Mouse (Mus musculus) neural tube, embryonic 11.5 days (tissue): ENCODE measurements around the gene Krt33b. TPM values are rescaled to one million over a fixed set of nuclear protein-coding genes. Genes with fewer than 3 reads are reported as not detected.

Source experiments
- ATAC-seq: fragments of 200-750 bp; cut with Nextera tagmentation; 2 replicates; pipeline ENCODE4 v1.8.0; 2017; ENCODE audit warnings: moderate number of reproducible peaks, mild to moderate bottlenecking, moderate TSS enrichment, moderate library complexity; ENCODE audit not compliant: insufficient read depth, low FRiP score, low TSS enrichment
- DNase-seq: peaks from one replicate; pipeline ENCODE4 v3.0.0-alpha.2; 2015; ENCODE audit warnings: low spot score
- H3K27ac ChIP-seq: fragments of 300-500 bp; sonication (generic); 2 replicates; pipeline ENCODE4 v1.5.1; 2014; ENCODE audit warnings: low read depth, mild to moderate bottlenecking, low read length
- H3K27me3 ChIP-seq: fragments of 300-500 bp; sonication (generic); 2 replicates; pipeline ENCODE4 v1.6.1; 2014; ENCODE audit warnings: mild to moderate bottlenecking, low read length, mixed read lengths; ENCODE audit not compliant: control insufficient read depth, insufficient read depth
- H3K36me3 ChIP-seq: fragments of 300-500 bp; sonication (generic); 2 replicates; pipeline ENCODE4 v1.6.1; 2014; ENCODE audit warnings: mild to moderate bottlenecking, low read length, moderate library complexity, mixed read lengths; ENCODE audit not compliant: control insufficient read depth, insufficient read depth
- H3K4me1 ChIP-seq: fragments of 300-500 bp; sonication (generic); 2 replicates; pipeline ENCODE4 v1.6.1; 2014; ENCODE audit warnings: low read length, mixed read lengths; ENCODE audit not compliant: control insufficient read depth, insufficient read depth
- H3K4me2 ChIP-seq: fragments of 300-500 bp; sonication (generic); 2 replicates; pipeline ENCODE4 v1.6.1; 2014; ENCODE audit warnings: low read depth, mild to moderate bottlenecking, moderate library complexity
- H3K4me3 ChIP-seq: fragments of 300-500 bp; sonication (generic); 2 replicates; pipeline ENCODE4 v1.5.1; 2014; ENCODE audit warnings: low read depth, low read length
- H3K9ac ChIP-seq: fragments of 300-500 bp; sonication (generic); 2 replicates; pipeline ENCODE4 v1.6.1; 2014; ENCODE audit warnings: mild to moderate bottlenecking, low read length
- H3K9me3 ChIP-seq: fragments of 300-500 bp; sonication (generic); 2 replicates; pipeline ENCODE4 v1.6.1; 2016; ENCODE audit warnings: low read length; ENCODE audit not compliant: control insufficient read depth
- WGBS: fragments of 180-500 bp; shearing (Covaris S2); extraction: QIAGEN DNeasy Blood & Tissue Kit; methylation state at CpG from one replicate; pipeline ENCODE4 v1.1.7; 2014; 5-methylcytosine and 5-hydroxymethylcytosine counted together
- polyA plus RNA-seq: library from polyadenylated mRNA; unstranded; fragments of >200 nt; fragmentation: Nextera tagmentation; extraction: Ambion mirVana; gene quantifications from 2 replicates; pipeline ENCODE4 v1.2.1, GENCODE M21; 2014

The Krt33b gene
- polyA plus RNA-seq, 1 experiment from 2014 or later = not detected

DNA sequence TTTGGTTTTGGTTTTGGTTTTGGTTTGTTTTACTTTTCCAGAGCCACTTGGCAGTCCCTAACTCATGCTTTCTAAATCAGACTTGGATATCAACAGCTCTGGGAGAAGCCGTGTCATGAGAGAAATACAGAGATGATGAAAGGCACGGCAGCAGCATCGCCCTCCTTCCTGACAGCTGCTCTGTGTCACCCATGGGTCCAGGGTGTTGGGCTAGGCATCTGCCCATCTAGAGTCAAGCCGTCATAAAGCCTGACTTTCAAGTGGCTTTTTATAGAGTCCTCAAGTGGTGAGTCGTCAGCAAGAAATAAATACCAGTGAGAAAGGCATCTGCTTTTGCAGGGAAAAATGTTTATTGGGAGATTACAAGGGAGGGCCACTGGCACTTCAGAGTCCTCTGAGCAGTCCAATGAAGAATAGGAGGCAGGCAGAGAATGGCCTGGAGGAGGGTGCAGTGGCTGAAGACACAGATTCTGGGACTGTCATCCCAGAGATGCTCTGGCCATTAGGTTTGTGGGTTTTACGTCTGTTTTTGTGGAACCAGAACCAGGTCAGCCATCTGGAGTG lies 16.7 kb upstream of the Krt33b start:
- WGBS = 78% methylated on average over 6 of the region's 6 CpGs

DNA sequence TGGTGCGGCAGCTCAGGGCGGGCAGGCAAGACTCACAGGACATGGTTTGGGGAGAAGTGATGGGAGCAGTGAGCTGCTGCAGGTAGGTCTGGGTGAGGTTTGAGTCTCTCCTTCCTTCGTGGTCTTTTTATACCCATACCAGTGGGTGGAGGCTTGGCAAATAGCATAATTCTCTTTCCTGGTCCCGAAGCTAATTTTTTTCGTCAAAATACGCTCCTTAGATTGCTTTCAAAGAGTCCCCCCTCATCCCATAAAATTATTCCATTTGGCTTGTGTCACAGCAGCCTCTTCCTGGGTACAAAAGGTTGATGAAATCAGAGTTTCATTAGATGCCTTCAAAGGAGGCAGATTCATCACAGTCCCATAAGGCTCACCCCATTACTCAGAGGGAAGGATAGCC lies 11.8 kb upstream of the Krt33b start, which contains the start of gene Krt34:
Gene Krt34, minus strand, starts transcription at position 101 of the 400 bp plus-strand sequence.
- no peak for ATAC-seq
- Histone ChIP-seq H3K4me3 (no peak within 1 kb of the TSS), H3K27me3 (no peaks in the 10 kb centered on the region), H3K27ac (no peak within 1 kb of the TSS), H3K4me2 (no peak within 1 kb of the TSS), H3K9ac (no peak within 1 kb of the TSS), H3K9me3 (no peaks in the 10 kb centered on the region), H3K4me1 (no peaks in the 10 kb centered on the region), H3K36me3 (no peaks in the 10 kb centered on the region)
- DNase-seq = no peak
- WGBS = 90% methylated on average over 6 of the region's 6 CpGs

More for the DNA sequence above, 16.7 kb upstream of the Krt33b start:
- no peaks in the 10 kb centered on the region for H3K9me3 ChIP-seq
- no peak overlapping the region for H3K9ac ChIP-seq
- DNase-seq (no peak), ATAC-seq (no peak)
- no peak overlapping the region for H3K27ac ChIP-seq
- no peak overlapping the region for H3K4me2 ChIP-seq
- no peak overlapping the region for H3K4me3 ChIP-seq
- no peaks in the 10 kb centered on the region for H3K36me3 ChIP-seq
- no peaks in the 10 kb centered on the region for H3K27me3 ChIP-seq
- H3K4me1 ChIP-seq = no peaks in the 10 kb centered on the region

DNA sequence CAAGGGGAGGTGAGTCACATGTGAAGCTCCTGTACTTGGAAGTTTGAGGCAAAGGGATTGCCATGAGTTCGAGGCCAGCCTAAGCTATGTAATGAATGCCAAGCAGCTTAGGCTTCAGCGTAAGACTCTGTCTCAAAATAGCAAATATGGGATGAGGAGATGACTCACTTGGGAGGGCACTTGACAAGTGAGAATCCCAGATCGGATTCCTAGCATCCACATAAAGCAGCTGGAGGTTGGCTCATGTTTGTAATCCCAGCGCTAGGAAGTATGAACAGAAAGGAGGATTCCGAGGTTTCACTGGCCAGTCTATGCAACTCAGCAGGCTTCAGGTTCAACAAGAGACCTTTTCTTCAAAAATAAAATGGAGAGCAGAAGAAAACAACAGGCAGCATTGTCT lies 8.2 kb downstream of the Krt33b start:
- H3K36me3 ChIP-seq = no peaks in the 10 kb centered on the region
- H3K4me1 ChIP-seq = no peaks in the 10 kb centered on the region
- DNase-seq = no peak
- no peak overlapping the region for H3K9ac ChIP-seq
- H3K4me2 ChIP-seq = no peak overlapping the region
- H3K9me3 ChIP-seq = no peaks in the 10 kb centered on the region
- H3K27ac ChIP-seq = no peak overlapping the region
- no peak for ATAC-seq
- H3K4me3 ChIP-seq = no peak overlapping the region
- 88% methylated on average over 5 of the region's 5 CpGs for WGBS
- no peaks in the 10 kb centered on the region for H3K27me3 ChIP-seq

DNA sequence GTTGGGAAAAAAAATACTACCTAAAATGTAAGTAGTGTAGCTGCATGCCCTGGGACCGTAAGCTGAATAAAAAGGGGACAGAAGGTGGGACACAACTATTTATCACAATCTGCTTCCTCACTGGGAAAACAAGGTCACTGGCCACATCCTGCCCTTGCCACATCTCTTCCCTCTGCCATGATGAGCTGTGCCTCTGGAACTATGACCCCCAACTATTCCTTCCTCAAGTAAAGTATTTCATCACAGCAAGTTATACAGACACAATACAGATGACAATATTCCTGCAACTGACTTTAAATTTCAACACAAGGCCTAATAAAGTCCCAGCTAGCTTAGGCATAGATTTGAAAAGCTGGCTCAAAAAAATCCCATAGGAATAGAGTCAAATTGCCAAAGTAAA lies 10.2 kb downstream of the Krt33b start:
- ATAC-seq (no peak), DNase-seq (no peak)
- Histone ChIP-seq H3K4me3 (no peak overlapping the region), H3K4me1 (no peaks in the 10 kb centered on the region), H3K36me3 (no peaks in the 10 kb centered on the region), H3K27me3 (no peaks in the 10 kb centered on the region), H3K9me3 (no peaks in the 10 kb centered on the region), H3K9ac (no peak overlapping the region), H3K4me2 (no peak overlapping the region), H3K27ac (no peak overlapping the region)
- 93% methylated on average over 1 of the region's 1 CpGs for WGBS

DNA sequence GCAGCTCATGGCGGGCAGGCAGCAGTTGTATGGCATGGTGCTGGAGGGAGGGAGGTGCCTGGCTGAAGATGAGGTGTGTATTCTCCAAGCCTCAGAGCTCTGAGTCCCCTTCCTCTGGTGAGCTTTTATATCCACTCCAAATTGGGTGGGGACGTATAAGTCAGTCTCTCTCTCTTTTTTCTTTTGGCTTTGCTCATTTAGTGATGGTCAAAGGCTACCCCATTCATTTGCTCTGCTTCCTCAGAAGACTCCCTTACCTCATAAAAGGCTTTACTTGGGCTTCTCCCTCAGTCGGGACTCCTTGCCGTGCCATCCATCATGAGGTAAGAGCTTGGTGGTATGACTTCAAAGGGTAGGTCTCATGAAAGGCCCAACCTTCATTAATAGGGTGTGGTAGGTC lies 13.6 kb downstream of the Krt33b start, which contains the start of gene Krt33a:
Gene Krt33a, minus strand, starts transcription at position 101 of the 400 bp plus-strand sequence.
- H3K27me3 ChIP-seq = no peaks in the 10 kb centered on the region
- WGBS = 59% methylated on average over 3 of the region's 4 CpGs
- no peak within 1 kb of the TSS for H3K4me3 ChIP-seq
- no peak for DNase-seq
- H3K36me3 ChIP-seq = no peaks in the 10 kb centered on the region
- no peaks in the 10 kb centered on the region for H3K9me3 ChIP-seq
- no peaks in the 10 kb centered on the region for H3K4me1 ChIP-seq
- ATAC-seq = no peak
- H3K27ac ChIP-seq = no peak within 1 kb of the TSS
- H3K9ac ChIP-seq = no peak within 1 kb of the TSS
- H3K4me2 ChIP-seq = no peak within 1 kb of the TSS

DNA sequence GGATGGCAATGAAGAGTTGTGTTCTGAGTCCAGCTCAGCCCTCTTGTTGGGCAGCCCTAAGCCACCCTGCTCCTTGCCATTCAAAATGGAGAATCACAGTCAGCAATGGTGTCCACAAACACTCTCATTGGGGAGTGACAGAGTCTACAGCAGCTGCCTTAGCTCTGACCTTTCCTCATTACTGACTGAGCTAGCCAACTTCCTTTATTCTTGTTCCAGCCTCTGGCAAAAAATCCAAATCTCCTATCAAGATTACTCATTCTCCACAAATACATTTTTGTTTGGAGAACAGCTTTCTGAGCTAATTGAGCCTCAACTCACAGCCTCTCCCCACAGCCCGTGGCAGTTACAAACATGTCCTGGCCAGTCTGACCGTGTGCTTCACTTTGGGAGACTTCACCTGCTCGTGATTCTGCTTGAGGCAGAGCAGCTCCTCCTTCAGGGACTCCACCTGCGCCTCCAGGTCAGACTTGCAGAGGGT lies 15.9 kb downstream of the Krt33b start:
- Histone ChIP-seq H3K9me3 (no peaks in the 10 kb centered on the region), H3K4me3 (no peak overlapping the region), H3K9ac (no peak overlapping the region), H3K4me1 (no peaks in the 10 kb centered on the region), H3K27me3 (no peaks in the 10 kb centered on the region), H3K27ac (no peak overlapping the region), H3K4me2 (no peak overlapping the region), H3K36me3 (no peaks in the 10 kb centered on the region)
- 83% methylated on average over 4 of the region's 4 CpGs for WGBS
- no peak for ATAC-seq
- no peak for DNase-seq

DNA sequence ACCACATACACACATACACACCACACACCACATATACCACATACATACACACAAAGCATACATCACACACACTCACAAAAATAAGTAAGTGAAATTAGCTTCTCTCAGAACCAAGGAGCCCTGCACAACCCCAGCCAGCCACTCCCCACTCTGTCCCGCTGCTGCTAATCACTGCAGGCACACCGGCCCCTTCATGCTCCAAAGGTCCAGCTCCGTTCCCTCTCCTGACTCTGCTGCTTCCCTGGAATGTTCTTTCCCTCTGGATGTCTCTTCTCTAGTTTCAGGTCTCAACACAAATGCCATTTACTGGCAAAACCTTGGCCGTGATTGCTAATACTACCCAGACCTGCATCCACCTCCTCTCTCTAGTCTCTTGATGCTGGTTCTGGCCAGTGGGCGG lies 19.0 kb downstream of the Krt33b start:
- H3K9me3 ChIP-seq = no peaks in the 10 kb centered on the region
- no peak overlapping the region for H3K4me2 ChIP-seq
- H3K4me1 ChIP-seq = no peaks in the 10 kb centered on the region
- no peak overlapping the region for H3K27ac ChIP-seq
- 87% methylated on average over 5 of the region's 5 CpGs for WGBS
- no peaks in the 10 kb centered on the region for H3K27me3 ChIP-seq
- H3K36me3 ChIP-seq = no peaks in the 10 kb centered on the region
- DNase-seq (no peak), ATAC-seq (no peak)
- H3K4me3 ChIP-seq = no peak overlapping the region
- H3K9ac ChIP-seq = no peak overlapping the region

DNA sequence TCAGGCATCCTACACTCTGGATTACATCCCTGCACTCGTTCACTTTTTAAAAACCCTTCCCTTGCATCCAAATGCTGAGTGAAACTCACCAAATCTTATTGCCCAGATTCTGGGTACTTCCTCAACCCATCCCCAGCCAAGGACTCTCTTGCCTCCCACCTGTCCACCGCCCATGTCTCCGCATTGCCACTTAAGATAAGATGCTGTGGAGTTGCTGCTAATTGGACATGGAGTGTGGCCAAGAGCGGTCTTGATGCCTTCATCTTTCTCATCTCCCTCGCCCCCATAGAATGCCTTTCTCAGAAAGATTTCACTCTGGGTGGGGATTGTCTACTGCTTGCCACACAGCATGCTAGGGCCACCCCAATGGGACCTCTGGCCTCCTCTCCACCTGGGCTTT lies 21.3 kb downstream of the Krt33b start:
- Histone ChIP-seq H3K27me3 (no peaks in the 10 kb centered on the region), H3K4me3 (no peak overlapping the region), H3K9ac (no peak overlapping the region), H3K9me3 (no peaks in the 10 kb centered on the region), H3K4me2 (no peak overlapping the region), H3K27ac (no peak overlapping the region), H3K4me1 (no peaks in the 10 kb centered on the region), H3K36me3 (no peaks in the 10 kb centered on the region)
- ATAC-seq (no peak), DNase-seq (no peak)
- WGBS = 88% methylated on average over 5 of the region's 5 CpGs

DNA sequence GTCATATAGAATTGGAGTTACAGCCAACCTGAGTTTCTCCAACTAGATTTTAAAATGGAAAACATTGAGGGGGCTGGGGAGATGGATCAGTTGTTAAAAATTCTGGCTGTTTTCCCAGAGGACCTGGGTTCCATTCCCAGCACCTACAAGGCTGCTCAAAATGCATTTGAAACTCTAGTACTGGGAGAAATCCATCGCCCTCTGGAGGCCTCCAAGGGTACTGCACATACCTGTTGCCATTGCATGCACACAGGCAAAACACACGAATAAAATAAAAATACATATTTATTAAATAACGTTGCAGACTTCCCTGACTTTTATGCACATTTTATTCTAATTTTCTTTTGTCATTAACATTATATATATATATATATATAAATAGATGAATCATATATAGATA lies 23.0 kb downstream of the Krt33b start:
- Histone ChIP-seq H3K4me1 (no peaks in the 10 kb centered on the region), H3K36me3 (no peaks in the 10 kb centered on the region), H3K4me2 (no peak overlapping the region), H3K27ac (no peak overlapping the region), H3K9ac (no peak overlapping the region), H3K4me3 (no peak overlapping the region), H3K9me3 (no peaks in the 10 kb centered on the region), H3K27me3 (no peaks in the 10 kb centered on the region)
- 56% methylated on average over 3 of the region's 3 CpGs for WGBS
- DNase-seq = no peak
- no peak for ATAC-seq
